Mouse (Mus musculus): ENCODE measurements at regions not wholly inside any gene's neighbourhood (a gene's known extent, or its start where the extent isn't known, plus 50 kb on each side); places are given as distances from the start of the nearest gene placed in this dataset.
A peak's percentile ranks its signal among the peaks of the same experiment; 100 is the strongest.

DNA sequence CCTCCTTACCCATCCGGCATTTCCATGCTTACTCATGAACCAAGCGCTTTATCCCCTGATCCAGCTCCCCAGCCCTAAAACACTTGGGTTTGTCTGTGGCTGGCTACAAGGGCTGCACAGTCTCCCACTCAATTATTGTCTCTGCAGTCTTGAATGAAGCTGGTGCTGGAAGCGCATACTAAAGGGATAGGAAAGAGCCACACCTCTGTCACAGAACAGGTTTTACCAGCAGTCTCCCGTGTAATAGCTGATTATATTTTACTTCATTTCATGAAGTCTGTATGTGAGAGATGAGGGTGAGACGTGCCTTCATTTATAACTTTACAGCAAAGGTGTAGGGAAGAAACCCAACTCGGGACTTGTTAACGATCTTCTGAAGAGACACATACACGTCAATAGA is 167.0 kb upstream of the Adgrl2 start:
- no peaks in the 10 kb centered on the region; the same call in 1 of the 2 replicates for H3K27me3 ChIP-seq (ENCODE audit: insufficient read depth, poor library complexity, severe bottlenecking)
- no peak for DNase-seq (ENCODE audit: low spot score)
- no peak overlapping the region for H3K27ac ChIP-seq
- no peaks in the 10 kb centered on the region for H3K9me3 ChIP-seq
- no peaks in the 10 kb centered on the region for H3K36me3 ChIP-seq
- no peaks in the 10 kb centered on the region for H3K4me1 ChIP-seq (replicated peaks)
- 90% methylated on average over 8 of the region's 8 CpGs for WGBS
- H3K4me3 ChIP-seq: no peak overlapping the region

DNA sequence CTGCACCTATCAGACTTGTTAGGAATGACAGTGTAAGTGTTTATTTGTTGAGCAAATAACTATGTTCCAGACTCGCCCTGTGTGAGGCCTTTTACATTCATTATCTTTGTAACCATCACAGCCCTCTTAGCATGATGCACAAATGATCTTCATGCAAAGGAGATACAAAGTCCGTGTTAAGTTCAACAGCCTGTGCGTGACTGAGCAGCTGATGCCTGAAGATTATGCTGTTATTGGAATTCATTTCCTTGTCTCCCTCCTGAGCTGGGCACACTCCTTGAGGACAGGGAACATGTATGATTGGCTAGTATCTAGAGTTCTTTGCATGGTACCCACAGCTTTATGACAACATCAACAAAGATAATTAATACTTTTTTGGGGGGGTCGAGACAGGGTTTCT is 162.0 kb upstream of the Adgrl2 start:
- H3K27me3 ChIP-seq (ENCODE audit: insufficient read depth, poor library complexity, severe bottlenecking): no peaks in the 10 kb centered on the region
- H3K9me3 ChIP-seq: no peaks in the 10 kb centered on the region
- DNase-seq (ENCODE audit: low spot score): no peak
- no peaks in the 10 kb centered on the region for H3K36me3 ChIP-seq
- WGBS: 85% methylated on average over 4 of the region's 4 CpGs
- H3K27ac ChIP-seq: no peak overlapping the region
- no peaks in the 10 kb centered on the region for H3K4me1 ChIP-seq (replicated peaks)
- no peak overlapping the region for H3K4me3 ChIP-seq

DNA sequence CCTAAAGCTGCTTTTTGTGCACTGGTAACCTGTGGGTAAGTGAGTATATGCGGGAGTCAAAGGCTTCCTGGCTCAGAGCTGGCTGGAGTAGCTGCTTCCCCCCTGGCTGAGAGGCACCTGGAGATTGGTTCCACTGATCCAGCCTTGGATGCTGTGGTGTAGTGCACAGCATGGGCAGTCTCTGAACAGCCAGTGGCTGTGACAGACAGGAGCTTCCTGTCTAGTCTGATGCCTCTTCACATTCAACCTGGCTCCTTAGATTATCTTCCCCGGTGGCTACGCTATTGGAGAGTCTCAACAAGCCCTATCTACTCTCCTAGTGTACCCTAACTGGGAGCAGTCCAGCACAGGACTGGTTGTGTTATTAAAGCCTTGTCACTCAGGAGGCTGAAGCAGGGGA is 160.4 kb upstream of the Adgrl2 start:
- no peaks in the 10 kb centered on the region for H3K9me3 ChIP-seq
- H3K36me3 ChIP-seq: no peaks in the 10 kb centered on the region
- no peaks in the 10 kb centered on the region for H3K4me1 ChIP-seq (replicated peaks)
- WGBS: 94% methylated on average over 3 of the region's 3 CpGs
- DNase-seq (ENCODE audit: low spot score): no peak
- no peak overlapping the region for H3K27ac ChIP-seq
- H3K4me3 ChIP-seq: no peak overlapping the region
- no peaks in the 10 kb centered on the region for H3K27me3 ChIP-seq (ENCODE audit: insufficient read depth, poor library complexity, severe bottlenecking)

DNA sequence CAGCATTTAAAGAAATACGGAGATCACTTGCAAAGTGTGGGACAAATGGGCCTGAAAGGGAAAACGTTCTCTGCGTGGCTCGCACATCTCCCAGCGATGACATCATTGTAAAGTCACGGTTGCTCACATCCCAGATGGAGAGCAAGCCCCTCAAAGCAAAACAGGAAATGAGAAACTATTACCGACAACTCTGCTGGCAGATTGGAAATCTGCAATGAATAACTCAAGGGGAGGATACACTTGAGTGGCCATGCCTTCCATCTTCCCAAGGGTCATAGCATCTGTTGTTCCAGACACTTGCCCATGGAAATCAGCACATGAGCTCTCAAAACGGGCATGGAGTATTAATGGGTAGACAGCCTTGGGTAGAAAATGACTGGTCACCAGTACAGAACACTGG is 158.3 kb upstream of the Adgrl2 start:
- H3K4me3 ChIP-seq: no peak overlapping the region
- H3K4me1 ChIP-seq (replicated peaks): no peaks in the 10 kb centered on the region
- 76% methylated on average over 8 of the region's 8 CpGs for WGBS
- H3K36me3 ChIP-seq: no peaks in the 10 kb centered on the region
- H3K9me3 ChIP-seq: no peaks in the 10 kb centered on the region
- no peak overlapping the region for H3K27ac ChIP-seq
- DNase-seq (ENCODE audit: low spot score): no peak
- no peaks in the 10 kb centered on the region for H3K27me3 ChIP-seq (ENCODE audit: insufficient read depth, poor library complexity, severe bottlenecking)

DNA sequence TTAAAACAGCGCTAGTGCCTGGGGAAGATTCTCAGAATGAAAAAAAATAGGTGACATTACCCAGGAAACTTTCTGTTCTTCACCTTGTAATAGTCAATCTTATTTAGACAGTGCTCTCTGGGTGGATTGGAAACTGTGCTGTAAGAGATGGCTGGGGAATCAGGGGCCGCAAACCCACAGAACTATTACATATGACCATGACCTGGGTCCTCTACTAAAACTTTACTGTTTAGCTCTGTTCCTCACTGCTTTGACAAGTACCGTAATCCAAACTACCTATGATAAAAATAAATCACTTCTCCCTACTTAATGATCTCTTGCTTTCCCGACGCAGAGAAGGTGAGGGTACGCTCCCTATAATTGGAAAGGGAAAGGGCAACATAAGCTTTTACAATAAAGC is 157.6 kb upstream of the Adgrl2 start:
- no peaks in the 10 kb centered on the region for H3K36me3 ChIP-seq
- H3K4me3 ChIP-seq: no peak overlapping the region
- DNase-seq (ENCODE audit: low spot score): no peak
- WGBS: 95% methylated on average over 6 of the region's 6 CpGs
- no peaks in the 10 kb centered on the region for H3K9me3 ChIP-seq
- no peaks in the 10 kb centered on the region for H3K4me1 ChIP-seq (replicated peaks)
- H3K27ac ChIP-seq: no peak overlapping the region
- H3K27me3 ChIP-seq (ENCODE audit: insufficient read depth, poor library complexity, severe bottlenecking): no peaks in the 10 kb centered on the region

DNA sequence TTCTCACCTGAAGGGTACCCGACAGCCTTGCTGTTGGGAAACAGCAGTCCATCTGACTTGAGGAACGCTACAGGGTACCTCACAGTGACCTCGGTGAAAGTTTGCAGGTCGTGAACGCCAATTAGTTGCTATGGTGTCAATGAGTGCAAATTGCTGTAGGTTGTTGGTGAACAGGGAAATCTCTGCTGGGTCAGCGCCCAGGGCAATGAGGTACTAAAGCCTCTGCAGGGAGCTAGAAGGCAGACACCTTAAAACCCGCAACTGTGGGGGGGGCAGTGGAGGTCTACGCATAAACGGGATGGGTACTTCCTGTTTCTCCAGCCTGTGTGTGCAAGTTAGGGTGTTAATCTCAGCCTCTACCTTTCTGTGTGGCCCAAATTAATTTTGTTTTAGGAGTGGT is 156.3 kb upstream of the Adgrl2 start:
- H3K4me3 ChIP-seq: no peak overlapping the region
- no peaks in the 10 kb centered on the region for H3K27me3 ChIP-seq (ENCODE audit: insufficient read depth, poor library complexity, severe bottlenecking)
- no peaks in the 10 kb centered on the region for H3K36me3 ChIP-seq
- no peaks in the 10 kb centered on the region for H3K9me3 ChIP-seq
- no peaks in the 10 kb centered on the region for H3K4me1 ChIP-seq (replicated peaks)
- WGBS: 66% methylated on average over 9 of the region's 9 CpGs
- no peak for DNase-seq (ENCODE audit: low spot score)
- no peak overlapping the region for H3K27ac ChIP-seq

DNA sequence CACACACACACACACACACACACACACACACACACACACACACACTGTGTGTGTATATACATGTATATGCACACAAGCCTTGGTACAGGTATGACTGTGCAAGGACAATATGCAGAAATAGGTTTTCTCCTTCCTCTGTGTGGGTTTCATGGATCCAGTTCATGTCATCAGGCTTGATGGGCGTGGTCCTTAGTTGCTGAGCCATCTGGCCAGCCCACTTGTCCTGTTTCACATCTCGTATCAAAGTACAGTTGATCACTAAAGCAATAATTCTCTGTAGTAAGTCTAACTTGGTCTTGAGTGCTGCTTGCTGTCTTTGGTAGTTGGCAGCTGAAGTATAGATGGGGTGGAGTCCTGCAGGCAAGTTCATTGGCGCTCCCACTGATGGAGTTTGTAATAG is 150.1 kb upstream of the Adgrl2 start:
- no peaks in the 10 kb centered on the region for H3K27me3 ChIP-seq (ENCODE audit: insufficient read depth, poor library complexity, severe bottlenecking)
- no peak for DNase-seq (ENCODE audit: low spot score)
- no peaks in the 10 kb centered on the region for H3K9me3 ChIP-seq
- H3K4me3 ChIP-seq: no peak overlapping the region
- H3K4me1 ChIP-seq (replicated peaks): no peaks in the 10 kb centered on the region
- no peaks in the 10 kb centered on the region for H3K36me3 ChIP-seq
- H3K27ac ChIP-seq: no peak overlapping the region
- WGBS: 89% methylated on average over 3 of the region's 3 CpGs

DNA sequence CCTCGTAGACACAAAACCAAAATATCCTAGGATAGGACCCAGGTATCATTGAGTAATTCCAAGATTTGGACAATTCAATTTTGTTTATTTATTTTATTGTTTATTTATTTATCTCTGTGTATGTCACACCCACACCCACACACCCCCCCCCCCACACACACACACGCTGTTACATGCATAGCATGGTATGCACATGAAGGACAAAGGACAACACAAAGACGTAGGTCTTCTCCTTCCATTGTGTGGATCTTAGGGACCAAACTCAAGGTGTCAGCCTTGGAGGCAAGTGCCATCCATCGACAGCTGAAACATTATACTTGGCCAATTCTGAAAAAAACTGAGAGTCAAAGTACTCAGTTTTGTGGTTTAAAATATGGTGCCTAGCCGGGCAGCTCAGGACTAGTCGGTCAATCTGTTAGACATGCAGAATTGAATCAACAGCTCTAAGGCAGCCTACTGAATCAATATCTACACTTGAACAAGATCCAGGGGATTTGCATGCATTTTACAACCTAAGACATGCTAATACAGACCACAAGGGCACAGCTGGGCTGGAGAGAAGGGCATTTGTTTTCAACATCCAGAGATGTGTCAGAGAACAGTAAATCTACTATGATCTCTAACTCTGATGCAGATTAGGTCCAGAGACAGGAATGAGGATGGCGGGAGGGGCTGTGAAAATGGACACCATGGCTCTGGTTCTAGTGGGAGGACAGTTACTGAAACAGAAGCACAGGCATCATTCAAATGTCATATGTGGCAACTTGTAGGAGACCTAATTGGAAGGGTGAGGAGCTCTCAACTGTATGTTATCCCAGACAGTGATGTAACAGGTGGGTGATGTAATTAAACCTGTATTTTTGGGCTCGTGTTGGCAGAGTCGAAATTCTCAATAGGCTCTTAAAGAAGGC is 143.9 kb upstream of the Adgrl2 start:
- WGBS: 88% methylated on average over 9 of the region's 9 CpGs
- DNase-seq (ENCODE audit: low spot score): no peak
- no peaks in the 10 kb centered on the region for H3K27me3 ChIP-seq (ENCODE audit: insufficient read depth, poor library complexity, severe bottlenecking)
- H3K4me3 ChIP-seq: no peak overlapping the region
- H3K27ac ChIP-seq: no peak overlapping the region
- H3K9me3 ChIP-seq: no peaks in the 10 kb centered on the region
- H3K4me1 ChIP-seq (replicated peaks): no peaks in the 10 kb centered on the region
- H3K36me3 ChIP-seq: no peaks in the 10 kb centered on the region

DNA sequence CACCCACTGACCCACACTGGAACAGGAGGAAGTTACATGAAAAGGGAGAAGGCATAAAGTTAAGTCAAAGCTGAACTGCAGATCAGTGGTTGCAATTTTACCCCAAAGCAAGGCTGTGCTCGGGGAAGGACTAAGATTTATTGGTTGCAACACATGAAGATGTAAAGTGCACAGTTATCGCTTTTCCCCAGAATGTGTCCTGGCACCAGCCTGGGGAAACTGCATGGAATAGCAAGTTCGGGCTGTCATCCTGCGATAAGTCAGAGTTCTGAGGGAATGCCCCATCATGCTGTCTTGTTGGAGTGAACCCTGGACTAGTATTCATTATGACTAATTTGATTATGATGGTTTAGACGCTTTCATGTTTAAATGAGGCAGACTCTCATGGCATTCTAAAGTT is 128.5 kb upstream of the Adgrl2 start:
- Histone ChIP-seq H3K27me3 (ENCODE audit: insufficient read depth, poor library complexity, severe bottlenecking) (no peaks in the 10 kb centered on the region), H3K9me3 (no peaks in the 10 kb centered on the region), H3K36me3 (no peaks in the 10 kb centered on the region), H3K4me1 (replicated peaks) (peaks cover 5% of the 10 kb centered on the region; the same call in 1 of the 2 replicates), H3K27ac (no peak overlapping the region), H3K4me3 (no peak overlapping the region)
- 87% methylated on average over 5 of the region's 5 CpGs for WGBS
- DNase-seq (ENCODE audit: low spot score): no peak

DNA sequence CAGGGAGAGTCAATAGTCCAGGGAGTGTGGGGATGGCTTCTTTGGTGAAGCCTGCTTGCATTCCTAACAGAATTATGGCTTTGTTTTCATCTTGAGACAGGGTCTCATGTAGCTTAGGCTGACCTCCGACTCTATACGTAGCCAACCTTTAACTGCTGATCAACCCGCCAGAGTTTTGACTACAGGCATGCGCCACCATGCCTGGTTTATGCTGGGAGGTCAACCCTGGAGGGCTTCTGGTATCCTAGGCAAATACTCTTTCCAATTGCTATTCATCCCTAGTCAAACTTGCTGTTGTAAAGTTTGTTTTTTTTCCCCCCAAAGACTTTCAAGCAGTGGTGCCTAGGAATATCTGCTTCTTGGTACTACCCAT is 127.3 kb upstream of the Adgrl2 start:
- no peaks in the 10 kb centered on the region for H3K36me3 ChIP-seq
- no peak overlapping the region for H3K27ac ChIP-seq
- 78% methylated on average over 4 of the region's 4 CpGs for WGBS
- no peak for DNase-seq (ENCODE audit: low spot score)
- peaks cover 5% of the 10 kb centered on the region; the same call in 1 of the 2 replicates for H3K4me1 ChIP-seq (replicated peaks)
- H3K4me3 ChIP-seq: no peak overlapping the region
- no peaks in the 10 kb centered on the region for H3K27me3 ChIP-seq (ENCODE audit: insufficient read depth, poor library complexity, severe bottlenecking)
- H3K9me3 ChIP-seq: no peaks in the 10 kb centered on the region

DNA sequence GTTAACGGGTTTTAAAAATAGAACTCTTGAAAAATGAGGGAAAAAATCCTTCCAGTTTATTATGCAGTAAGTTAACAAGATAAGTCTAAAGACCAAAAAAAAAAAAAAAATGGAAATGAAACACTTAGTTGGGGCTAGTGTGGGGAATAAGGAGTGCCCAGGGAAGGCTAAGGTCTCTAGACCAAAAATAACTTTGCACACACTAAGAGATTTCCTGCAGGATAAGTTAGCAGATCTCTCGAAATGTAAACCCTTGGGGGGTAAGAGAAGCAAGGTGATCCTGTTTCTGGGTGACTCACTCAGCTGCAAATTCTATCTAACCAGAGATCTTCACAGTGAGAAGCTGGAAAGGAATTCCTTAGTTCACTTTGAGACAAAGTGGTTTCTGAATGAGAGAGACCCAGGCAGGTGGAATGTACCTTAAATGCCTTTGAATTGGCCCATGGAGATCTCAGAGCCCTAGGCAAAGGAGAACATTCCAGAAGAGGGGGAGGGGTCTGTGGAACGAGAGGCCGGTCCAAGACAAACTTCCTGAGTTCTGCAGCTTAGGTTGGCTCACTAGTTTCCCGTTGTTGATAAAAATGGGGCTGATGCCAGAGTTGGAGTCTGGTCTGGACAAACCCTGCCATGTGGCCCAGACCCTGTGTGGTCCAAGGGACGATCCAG is 126.8 kb upstream of the Adgrl2 start:
- Histone ChIP-seq H3K27ac (no peak overlapping the region), H3K36me3 (no peaks in the 10 kb centered on the region), H3K4me3 (no peak overlapping the region), H3K4me1 (replicated peaks) (peaks cover 7% of the 10 kb centered on the region), H3K27me3 (ENCODE audit: insufficient read depth, poor library complexity, severe bottlenecking) (no peaks in the 10 kb centered on the region), H3K9me3 (no peaks in the 10 kb centered on the region)
- WGBS: 72% methylated on average over 6 of the region's 6 CpGs
- peak; percentile 7 for DNase-seq (ENCODE audit: low spot score)

DNA sequence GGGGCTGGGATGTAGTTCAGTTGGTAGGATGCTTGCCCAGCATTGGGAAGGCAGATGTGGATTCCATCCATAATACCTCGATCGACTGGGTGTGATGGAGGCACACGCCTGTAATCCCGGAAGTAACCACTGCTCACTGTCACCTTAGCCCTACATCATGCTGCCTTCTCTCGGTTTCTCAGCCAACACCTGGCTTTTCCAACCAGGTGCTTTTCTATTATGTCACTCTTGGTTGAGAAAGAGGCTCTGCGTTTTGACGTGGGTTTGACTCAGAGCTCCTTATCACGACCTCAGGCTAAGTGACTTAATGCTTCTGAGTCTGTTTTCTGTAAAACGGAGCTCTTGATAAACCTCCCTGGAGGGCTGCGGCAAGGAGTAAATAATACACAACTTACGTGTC is 126.2 kb upstream of the Adgrl2 start:
- H3K4me1 ChIP-seq (replicated peaks): peaks cover 13% of the 10 kb centered on the region
- H3K9me3 ChIP-seq: no peaks in the 10 kb centered on the region
- DNase-seq (ENCODE audit: low spot score): no peak
- WGBS: 85% methylated on average over 11 of the region's 11 CpGs
- H3K27me3 ChIP-seq (ENCODE audit: insufficient read depth, poor library complexity, severe bottlenecking): no peaks in the 10 kb centered on the region
- no peak overlapping the region for H3K27ac ChIP-seq
- no peaks in the 10 kb centered on the region for H3K36me3 ChIP-seq
- no peak overlapping the region for H3K4me3 ChIP-seq

DNA sequence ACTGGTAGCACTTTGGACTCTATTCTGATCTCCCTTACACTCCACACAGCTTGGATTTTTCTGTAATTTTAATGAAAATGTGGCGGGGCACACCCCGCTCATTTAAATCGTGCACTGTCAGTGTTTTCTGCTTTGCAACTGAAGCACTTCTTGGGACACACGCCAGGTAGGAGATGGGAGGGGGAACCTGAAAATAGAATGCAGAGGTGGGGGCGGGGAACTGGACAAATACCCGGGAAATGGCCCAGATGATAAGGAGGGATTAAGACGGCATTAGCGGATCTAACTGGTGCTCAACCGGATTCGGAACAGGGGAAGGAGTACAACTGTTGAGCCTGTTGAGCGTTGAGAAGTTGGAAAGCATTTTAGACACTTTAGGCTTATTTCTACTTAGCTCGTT is 125.5 kb upstream of the Adgrl2 start:
- Histone ChIP-seq H3K27ac (no peak overlapping the region), H3K36me3 (no peaks in the 10 kb centered on the region), H3K4me1 (replicated peaks) (peaks cover 20% of the 10 kb centered on the region), H3K27me3 (ENCODE audit: insufficient read depth, poor library complexity, severe bottlenecking) (no peaks in the 10 kb centered on the region), H3K9me3 (no peaks in the 10 kb centered on the region), H3K4me3 (no peak overlapping the region)
- 90% methylated on average over 12 of the region's 12 CpGs for WGBS
- no peak for DNase-seq (ENCODE audit: low spot score)
